Mouse (Mus musculus) hindbrain, embryonic 13.5 days (tissue): ENCODE data around the gene Ankib1. TPM values are rescaled to one million over a fixed set of nuclear protein-coding genes. Genes with fewer than 3 reads are reported as not detected.
"Not testable (repeated sequence)": the region's sequence is repeated elsewhere in the genome, so short reads cannot be mapped to it uniquely, and the experiment has no call there.

Experiments used
- ATAC-seq: fragments of 200-750 bp; cut with Nextera tagmentation; 2 replicates; pipeline ENCODE4 v1.8.0; 2017; ENCODE audit warnings: moderate TSS enrichment; ENCODE audit not compliant: low FRiP score
- H3K27ac ChIP-seq: fragments of 300-500 bp; sonication (generic); 2 replicates; pipeline ENCODE4 v1.5.1; 2015; ENCODE audit warnings: inconsistent platforms, mild to moderate bottlenecking, moderate library complexity
- H3K27me3 ChIP-seq: fragments of 300-500 bp; sonication (generic); 2 replicates; pipeline ENCODE4 v1.6.1; 2015; ENCODE audit warnings: mild to moderate bottlenecking, inconsistent platforms
- H3K36me3 ChIP-seq: fragments of 300-500 bp; sonication (generic); 2 replicates; pipeline ENCODE4 v1.6.1; 2015; ENCODE audit warnings: mild to moderate bottlenecking, inconsistent platforms
- H3K4me1 ChIP-seq: fragments of 300-500 bp; sonication (generic); replicated peaks from 2 replicates; pipeline ENCODE4 v1.6.1; 2015; ENCODE audit warnings: inconsistent platforms
- H3K4me2 ChIP-seq: fragments of 300-500 bp; sonication (generic); 2 replicates; pipeline ENCODE4 v1.6.1; 2015; ENCODE audit warnings: inconsistent platforms, mild to moderate bottlenecking, moderate library complexity
- H3K4me3 ChIP-seq: fragments of 300-500 bp; sonication (generic); 2 replicates; pipeline ENCODE4 v1.5.1; 2015; ENCODE audit warnings: mild to moderate bottlenecking, inconsistent platforms
- H3K9ac ChIP-seq: fragments of 300-500 bp; sonication (generic); 2 replicates; pipeline ENCODE4 v1.6.1; 2015; ENCODE audit warnings: mild to moderate bottlenecking, inconsistent platforms
- H3K9me3 ChIP-seq: fragments of 300-500 bp; sonication (generic); 2 replicates; pipeline ENCODE4 v1.6.1; 2016; ENCODE audit warnings: inconsistent platforms
- WGBS: fragments of 180-500 bp; shearing (Covaris S2); methylation state at CpG from one replicate; pipeline ENCODE4 v1.1.7; 2015; 5-methylcytosine and 5-hydroxymethylcytosine counted together
- polyA plus RNA-seq: library from polyadenylated mRNA; unstranded; fragments of >200 nt; fragmentation: Nextera tagmentation; extraction: Ambion mirVana; gene quantifications from 2 replicates; pipeline ENCODE4 v1.2.1, GENCODE M21; 2015

The Ankib1 gene
- polyA plus RNA-seq, 1 experiment from 2014 or later, result 19.9 TPM

DNA sequence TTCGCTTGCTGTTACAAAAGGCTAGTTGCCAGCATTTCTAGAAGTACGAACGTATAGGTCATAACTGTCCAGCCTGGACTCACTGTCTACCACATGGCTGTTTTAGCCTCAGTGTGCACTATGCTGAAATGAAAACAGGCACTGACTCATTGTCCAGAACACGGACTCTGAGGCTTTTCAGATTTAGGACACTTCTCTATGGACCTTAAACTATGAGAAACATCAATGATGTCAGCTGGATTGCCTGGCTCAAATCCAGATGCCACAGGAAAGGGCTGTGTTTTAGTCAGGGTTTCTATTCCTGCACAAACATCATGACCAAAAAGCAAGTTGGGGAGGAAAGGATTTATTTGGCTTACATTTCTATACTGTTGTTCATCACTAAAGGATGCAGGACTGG lies 15.2 kb downstream of the Ankib1 start:
- no peak overlapping the region for H3K27ac ChIP-seq
- H3K4me2 ChIP-seq, result no peak overlapping the region
- H3K36me3 ChIP-seq, result no peaks in the 10 kb centered on the region
- H3K9me3 ChIP-seq, result no peaks in the 10 kb centered on the region
- H3K27me3 ChIP-seq, result no peaks in the 10 kb centered on the region
- H3K9ac ChIP-seq, result no peak overlapping the region
- ATAC-seq, result no peak
- H3K4me3 ChIP-seq, result no peak overlapping the region
- H3K4me1 ChIP-seq, result peaks cover 4% of the 10 kb centered on the region; the same call in 1 of the 2 replicates
- WGBS, result 87% methylated on average over 4 of the region's 4 CpGs

DNA sequence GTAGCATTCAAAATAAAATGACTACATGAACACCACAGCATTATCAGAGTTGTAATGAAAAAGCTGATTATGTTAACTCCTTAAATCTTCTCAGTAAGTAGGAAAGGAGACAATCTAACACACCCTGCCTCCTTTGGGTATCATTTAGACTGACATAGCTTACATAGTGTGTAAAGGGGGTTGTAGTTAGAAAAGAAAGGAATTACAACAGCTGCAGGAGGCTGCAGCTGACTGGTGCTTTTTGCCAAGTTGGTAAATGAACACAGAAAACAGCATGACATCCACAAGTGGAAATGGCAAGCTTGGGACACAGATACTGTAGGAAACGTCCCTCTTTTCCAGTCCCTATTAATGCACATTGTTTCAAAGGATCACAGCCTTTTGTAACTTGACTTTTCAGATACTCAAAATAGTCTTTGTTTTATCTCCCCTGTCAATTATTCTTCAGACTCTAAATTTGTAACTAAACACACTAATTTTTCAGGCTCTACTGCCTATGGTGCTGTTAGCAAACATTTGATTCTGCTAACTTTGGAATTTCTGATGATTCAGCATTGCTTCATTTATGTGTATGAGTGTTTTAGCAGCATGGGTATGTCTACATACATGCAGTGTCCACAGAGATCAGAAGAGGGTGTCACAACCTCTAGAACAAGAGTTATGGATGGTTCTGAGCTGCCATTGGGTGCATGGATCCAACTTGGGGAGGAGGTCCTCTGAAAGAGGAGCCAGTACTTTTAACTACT lies 17.8 kb downstream of the Ankib1 start:
- no peak for ATAC-seq
- H3K4me1 ChIP-seq, result 0 out of 2 replicates have a peak, but pooled peaks cover 4% of the 10 kb centered on the region
- no peaks in the 10 kb centered on the region for H3K36me3 ChIP-seq
- no peaks in the 10 kb centered on the region for H3K9me3 ChIP-seq
- H3K4me3 ChIP-seq, result no peak overlapping the region
- H3K4me2 ChIP-seq, result no peak overlapping the region
- H3K27ac ChIP-seq, result no peak overlapping the region
- whole genome bisulfite sequencing, result 43% methylated on average over 1 of the region's 1 CpGs
- H3K27me3 ChIP-seq, result no peaks in the 10 kb centered on the region
- H3K9ac ChIP-seq, result no peak overlapping the region

- H3K4me2 ChIP-seq, result no peak overlapping the region
- no peak overlapping the region for H3K27ac ChIP-seq
- 90% methylated on average over 2 of the region's 2 CpGs for WGBS
- H3K9me3 ChIP-seq, result no peaks in the 10 kb centered on the region
- H3K9ac ChIP-seq, result no peak overlapping the region
- no peaks in the 10 kb centered on the region for H3K27me3 ChIP-seq
- ATAC-seq, result no peak
- H3K4me1 ChIP-seq, result 0 out of 2 replicates have a peak, but pooled peaks cover under 1% of the 10 kb centered on the region
- no peaks in the 10 kb centered on the region for H3K36me3 ChIP-seq
- H3K4me3 ChIP-seq, result no peak overlapping the region
These were observed 18.6 kb downstream of the Ankib1 start for GRCm38 (mm10) chr5:3783947-3784681.

DNA sequence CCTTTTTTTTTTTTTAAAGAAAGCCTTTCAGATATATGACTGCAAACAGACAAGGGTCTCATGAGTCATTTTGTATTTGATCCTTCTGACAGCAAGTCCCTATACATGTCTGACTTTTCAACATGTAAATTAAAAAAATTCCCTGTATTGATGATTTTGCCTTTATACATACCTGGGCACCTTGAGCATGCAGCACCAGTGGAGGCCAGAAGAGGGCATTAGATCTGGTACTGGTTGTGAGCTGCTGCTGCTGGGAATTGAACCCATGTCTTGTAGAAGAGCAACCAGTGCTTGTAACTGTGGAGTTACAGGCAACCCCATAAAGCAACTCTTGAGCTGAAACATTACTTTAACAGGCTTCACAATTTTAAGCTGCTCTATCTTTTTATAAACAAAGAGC lies 20.1 kb downstream of the Ankib1 start:
- no peak overlapping the region for H3K9ac ChIP-seq

GRCm38 (mm10) chr5:3772017-3772416 lies 30.7 kb downstream of the Ankib1 start:
- H3K4me3 ChIP-seq, result no peak overlapping the region
- no peak overlapping the region for H3K4me2 ChIP-seq
- H3K27me3 ChIP-seq, result no peaks in the 10 kb centered on the region
- peaks cover 4% of the 10 kb centered on the region for H3K4me1 ChIP-seq
- 65% methylated on average over 3 of the region's 3 CpGs for WGBS
- H3K9ac ChIP-seq, result no peak overlapping the region
- no peak for ATAC-seq
- peaks cover 8% of the 10 kb centered on the region for H3K36me3 ChIP-seq
- H3K27ac ChIP-seq, result peak overlapping the region; percentile 55; the same call in 1 of the 2 replicates
- no peaks in the 10 kb centered on the region for H3K9me3 ChIP-seq

More for the DNA sequence above, 20.1 kb downstream of the Ankib1 start:
- Histone ChIP-seq H3K4me3 (no peak overlapping the region), H3K36me3 (no peaks in the 10 kb centered on the region), H3K4me1 (no peaks in the 10 kb centered on the region), H3K27ac (no peak overlapping the region), H3K27me3 (no peaks in the 10 kb centered on the region), H3K4me2 (no peak overlapping the region), H3K9me3 (no peaks in the 10 kb centered on the region)
- no peak for ATAC-seq

DNA sequence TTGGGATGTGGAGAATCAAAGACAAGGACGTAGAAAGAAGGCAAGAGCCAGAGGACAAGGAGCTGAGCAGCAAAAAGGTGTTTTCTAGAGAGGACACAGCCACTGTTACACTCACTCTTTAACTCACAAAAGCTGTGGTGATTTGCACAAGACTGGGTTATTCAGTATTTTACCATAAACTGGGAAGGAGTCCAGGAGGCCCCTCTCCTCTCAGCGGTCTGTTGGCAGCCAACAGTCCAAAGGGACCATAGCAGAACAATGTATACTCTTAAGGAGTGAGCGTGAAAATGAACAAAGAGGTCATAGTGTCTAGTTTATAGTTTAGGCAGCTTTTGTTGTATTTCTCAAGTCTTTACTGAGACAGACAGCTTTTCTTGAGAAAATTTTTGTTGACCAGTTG lies 31.2 kb downstream of the Ankib1 start:
- 55% methylated on average over 3 of the region's 3 CpGs for WGBS
- H3K27ac ChIP-seq, result peak overlapping the region; percentile 55; the same call in 1 of the 2 replicates
- H3K9me3 ChIP-seq, result no peaks in the 10 kb centered on the region
- no peak; the same call in 1 of the 2 replicates for ATAC-seq
- peaks cover 12% of the 10 kb centered on the region for H3K36me3 ChIP-seq
- H3K4me2 ChIP-seq, result no peak overlapping the region
- H3K27me3 ChIP-seq, result no peaks in the 10 kb centered on the region
- H3K9ac ChIP-seq, result no peak overlapping the region
- no peak overlapping the region for H3K4me3 ChIP-seq
- H3K4me1 ChIP-seq, result peaks cover 4% of the 10 kb centered on the region

DNA sequence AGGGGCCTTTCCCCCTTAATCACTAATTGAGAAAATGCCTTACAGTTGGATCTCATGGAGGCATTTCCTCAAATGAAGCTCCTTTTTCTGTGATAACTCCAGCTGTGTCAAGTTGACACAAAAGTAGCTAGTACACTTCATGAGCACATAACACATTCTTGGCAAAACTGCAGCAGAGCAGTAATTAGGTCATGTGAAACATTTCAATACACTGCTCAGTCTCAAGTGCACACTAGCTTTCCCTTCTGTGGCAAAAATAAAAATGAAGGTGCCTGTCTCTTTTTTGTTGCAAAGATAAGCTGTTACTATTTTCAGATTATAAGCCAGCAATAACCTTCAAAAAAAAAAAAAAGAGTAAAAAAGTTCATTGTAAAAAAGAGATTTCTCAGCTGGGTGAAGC lies 52.2 kb downstream of the Ankib1 start:
- ATAC-seq, H3K4me3 ChIP-seq, H3K4me2 ChIP-seq, H3K4me1 ChIP-seq, H3K9me3 ChIP-seq, H3K27me3 ChIP-seq, H3K9ac ChIP-seq, H3K27ac ChIP-seq: not testable (repeated sequence)
- H3K36me3 ChIP-seq, result peaks cover 17% of the 10 kb centered on the region

GRCm38 (mm10) chr5:3732846-3733245 lies 69.9 kb downstream of the Ankib1 start:
- peaks cover 14% of the 10 kb centered on the region for H3K36me3 ChIP-seq
- not testable (repeated sequence) for H3K9ac ChIP-seq, H3K27ac ChIP-seq, ATAC-seq, H3K4me1 ChIP-seq, H3K27me3 ChIP-seq, H3K4me2 ChIP-seq, H3K9me3 ChIP-seq, H3K4me3 ChIP-seq
- WGBS, result 97% methylated on average over 21 of the region's 24 CpGs

GRCm38 (mm10) chr5:3728820-3729219 lies 73.9 kb downstream of the Ankib1 start:
- Histone ChIP-seq H3K27ac (no peak overlapping the region), H3K4me3 (no peak overlapping the region), H3K27me3 (no peaks in the 10 kb centered on the region), H3K4me2 (no peak overlapping the region), H3K36me3 (peaks cover 21% of the 10 kb centered on the region), H3K9ac (no peak overlapping the region), H3K9me3 (no peaks in the 10 kb centered on the region), H3K4me1 (no peaks in the 10 kb centered on the region)
- ATAC-seq, result no peak
- WGBS, result 81% methylated on average over 5 of the region's 5 CpGs

DNA sequence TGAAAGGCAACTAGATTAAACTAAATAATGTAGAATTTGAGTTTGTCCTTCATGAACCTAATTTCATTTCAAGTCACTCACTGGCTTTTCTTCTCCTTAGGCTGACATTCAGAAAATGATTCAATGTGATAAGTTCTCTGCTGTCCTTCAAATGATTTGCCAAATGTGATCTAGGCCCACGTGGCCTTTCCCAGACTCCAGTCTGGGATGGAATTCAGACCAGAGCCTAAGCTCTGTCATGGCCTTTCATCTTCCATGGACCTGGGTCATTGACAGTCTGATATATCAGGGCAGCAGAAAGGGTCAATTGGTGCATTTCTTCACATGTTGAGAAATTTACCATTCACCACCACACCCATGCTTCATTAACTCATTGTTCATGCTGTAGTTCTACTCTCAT lies 77.2 kb downstream of the Ankib1 start:
- H3K4me3 ChIP-seq, result no peak overlapping the region
- H3K27ac ChIP-seq, result no peak overlapping the region
- 88% methylated on average over 1 of the region's 1 CpGs for WGBS
- no peak overlapping the region for H3K9ac ChIP-seq
- H3K4me1 ChIP-seq, result no peaks in the 10 kb centered on the region
- ATAC-seq, result no peak
- no peaks in the 10 kb centered on the region for H3K9me3 ChIP-seq
- H3K27me3 ChIP-seq, result no peaks in the 10 kb centered on the region
- H3K4me2 ChIP-seq, result no peak overlapping the region
- H3K36me3 ChIP-seq, result peaks cover 31% of the 10 kb centered on the region

GRCm38 (mm10) chr5:3723415-3723814 lies 79.3 kb downstream of the Ankib1 start:
- Histone ChIP-seq H3K36me3 (peaks cover 50% of the 10 kb centered on the region), H3K27me3 (no peaks in the 10 kb centered on the region), H3K4me2 (no peak overlapping the region), H3K27ac (no peak overlapping the region), H3K9me3 (no peaks in the 10 kb centered on the region), H3K9ac (no peak overlapping the region), H3K4me3 (no peak overlapping the region), H3K4me1 (no peaks in the 10 kb centered on the region)
- no peak for ATAC-seq
- WGBS, result 94% methylated on average over 2 of the region's 2 CpGs

DNA sequence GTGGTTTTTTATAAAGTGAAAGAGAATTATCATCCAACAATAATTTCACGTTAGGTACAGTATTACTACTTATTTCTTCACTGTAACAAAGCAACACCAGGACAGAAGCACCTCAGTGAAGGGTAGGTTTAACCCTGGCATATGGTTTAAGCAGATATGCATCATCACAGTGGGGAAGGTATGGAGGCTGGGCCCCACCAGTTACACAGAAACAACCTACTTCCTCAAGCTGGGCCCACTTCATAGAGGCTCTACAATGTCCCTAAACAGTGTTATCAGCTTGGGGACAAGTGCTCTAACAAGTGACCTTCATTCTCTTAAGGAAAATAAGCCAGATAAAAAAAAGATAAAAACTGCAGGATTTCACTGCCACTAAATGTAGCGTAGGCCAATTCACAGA lies 79.9 kb downstream of the Ankib1 start:
- ATAC-seq, result no peak
- peaks cover 50% of the 10 kb centered on the region for H3K36me3 ChIP-seq
- no peak overlapping the region for H3K4me3 ChIP-seq
- H3K4me1 ChIP-seq, result no peaks in the 10 kb centered on the region
- H3K9me3 ChIP-seq, result no peaks in the 10 kb centered on the region
- no peak overlapping the region for H3K4me2 ChIP-seq
- H3K27me3 ChIP-seq, result no peaks in the 10 kb centered on the region
- H3K9ac ChIP-seq, result no peak overlapping the region
- WGBS, result 94% methylated on average over 2 of the region's 2 CpGs
- no peak overlapping the region for H3K27ac ChIP-seq

DNA sequence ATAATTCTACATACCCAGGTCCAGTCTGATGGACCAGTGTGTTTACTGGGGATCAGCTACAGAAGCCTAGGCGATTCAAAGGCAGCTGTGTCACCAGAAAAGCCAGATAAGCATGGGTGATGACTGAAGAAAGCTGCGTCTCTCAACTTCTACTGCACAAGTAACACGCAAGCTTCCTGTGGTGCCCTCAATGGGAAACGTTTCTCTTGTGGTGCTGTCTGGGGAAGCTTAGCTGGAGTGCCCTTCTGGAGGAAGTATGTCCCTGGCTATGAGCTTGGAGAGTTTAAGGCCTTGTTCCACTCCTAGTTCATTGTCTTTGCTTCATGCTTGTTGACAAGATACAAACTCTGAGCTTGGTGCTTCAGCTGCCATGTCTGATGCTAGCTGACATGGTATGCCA lies 83.4 kb downstream of the Ankib1 start:
- H3K36me3 ChIP-seq, result peaks cover 60% of the 10 kb centered on the region
- ATAC-seq, result no peak
- 91% methylated on average over 4 of the region's 4 CpGs for WGBS
- no peak overlapping the region for H3K27ac ChIP-seq
- H3K4me2 ChIP-seq, result no peak overlapping the region
- no peak overlapping the region for H3K9ac ChIP-seq
- H3K4me1 ChIP-seq, result no peaks in the 10 kb centered on the region
- H3K4me3 ChIP-seq, result no peak overlapping the region
- H3K9me3 ChIP-seq, result no peaks in the 10 kb centered on the region
- no peaks in the 10 kb centered on the region for H3K27me3 ChIP-seq
